Mouse (Mus musculus) liver, adult (tissue): ENCODE results near the gene Srsf3.

ENCODE experiments used
- GATA4 ChIP-seq: IDR thresholded peaks from 2 replicates; pipeline ENCODE4 v1.6.1; 2014; ENCODE audit warnings: mild to moderate bottlenecking, low read length; ENCODE audit not compliant: insufficient replicate concordance

The Srsf3 gene

GRCm38 (mm10) chr17:29071820-29072219 is 39.4 kb downstream of the Srsf3 start:
- TF ChIP-seq GATA4 = no peak

DNA sequence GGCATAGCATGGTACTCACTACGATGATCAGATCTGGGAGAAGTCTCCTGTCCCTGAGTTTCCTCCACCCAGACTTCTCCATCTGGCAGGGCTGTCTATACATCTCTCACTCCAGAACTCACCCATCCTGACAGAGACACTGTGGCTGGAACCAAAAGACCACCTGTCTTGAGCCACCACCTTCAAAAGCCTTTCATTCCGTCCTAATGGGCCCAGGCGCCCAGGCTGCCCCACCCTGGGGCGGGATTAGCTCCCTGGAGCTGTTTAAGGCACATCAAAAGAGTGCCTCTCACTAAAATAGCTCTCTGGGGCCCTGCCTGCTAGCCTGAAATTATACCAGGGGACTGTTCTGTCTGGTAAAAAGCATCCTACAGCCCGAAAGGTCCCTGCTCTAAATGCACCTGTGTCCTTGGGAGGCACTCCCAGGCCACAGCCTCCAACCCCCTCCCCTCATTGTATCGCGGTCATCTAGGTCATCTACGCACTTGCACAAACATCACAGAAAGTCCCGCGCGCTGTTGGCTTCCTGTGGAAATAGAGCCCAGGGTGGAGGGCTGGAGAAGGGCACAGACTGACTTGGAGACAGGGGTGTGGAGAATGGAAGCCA is 40.4 kb downstream of the Srsf3 start:
- TF ChIP-seq GATA4 = no peak

GRCm38 (mm10) chr17:29073313-29073712 is 40.9 kb downstream of the Srsf3 start:
- TF ChIP-seq GATA4 = no peak

DNA sequence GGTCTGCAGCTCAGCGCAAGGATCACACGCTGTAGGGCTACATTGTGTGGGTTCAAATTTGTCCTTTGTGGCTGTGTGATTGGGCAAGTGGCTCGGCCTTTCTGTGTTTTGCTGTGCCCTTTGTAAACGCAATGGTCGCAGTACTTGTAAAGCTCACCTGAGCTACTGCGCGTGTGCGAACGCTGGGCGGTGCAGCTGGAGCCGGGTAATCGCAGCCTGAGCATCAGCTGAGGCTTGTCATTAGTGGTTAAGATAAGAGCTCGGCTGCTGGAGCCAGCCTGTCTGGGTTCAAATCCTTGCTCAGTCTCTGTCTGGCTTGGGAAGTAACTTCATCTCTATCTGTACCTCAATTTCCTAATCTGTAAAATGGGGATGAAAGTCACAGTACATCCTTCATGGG is 41.7 kb downstream of the Srsf3 start:
- no peak for TF ChIP-seq GATA4

- TF ChIP-seq GATA4 = no peak
These were observed 43.8 kb downstream of the Srsf3 start for GRCm38 (mm10) chr17:29076235-29076634.

DNA sequence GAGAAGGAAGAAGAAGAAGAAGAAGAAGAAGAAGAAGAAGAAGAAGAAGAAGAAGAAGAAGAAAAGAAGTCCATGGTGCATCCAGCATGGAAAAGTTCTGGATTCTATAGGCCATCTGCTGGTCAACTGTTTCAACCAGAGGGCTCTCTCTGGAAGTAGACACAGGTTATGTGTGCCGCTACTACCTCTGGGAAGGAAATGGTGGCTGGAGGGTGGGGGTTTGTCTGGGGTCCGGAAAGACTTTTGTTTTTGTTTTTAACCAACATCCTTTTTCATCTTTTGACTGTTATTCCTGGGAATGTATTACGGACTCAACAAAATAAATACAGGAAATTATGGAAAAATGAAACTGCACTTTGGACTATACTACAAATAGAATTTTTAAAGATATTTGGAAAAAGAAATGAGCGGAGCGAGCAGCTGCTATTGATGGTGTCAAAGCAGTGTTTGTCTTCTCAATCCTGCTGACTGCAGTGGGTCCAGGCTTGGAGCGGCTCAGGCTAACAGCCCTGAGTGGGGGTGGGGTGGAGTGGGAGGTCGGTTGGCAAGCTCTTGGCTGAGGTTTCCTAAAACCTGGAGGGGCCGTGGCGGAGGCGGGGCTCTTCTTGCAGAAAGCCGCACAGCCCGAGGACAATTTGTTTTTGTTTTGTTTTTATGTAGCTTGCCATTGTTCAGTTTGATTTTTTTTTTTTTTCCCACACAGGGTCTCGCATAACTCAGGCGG is 45.5 kb downstream of the Srsf3 start:
- no peak for TF ChIP-seq GATA4

DNA sequence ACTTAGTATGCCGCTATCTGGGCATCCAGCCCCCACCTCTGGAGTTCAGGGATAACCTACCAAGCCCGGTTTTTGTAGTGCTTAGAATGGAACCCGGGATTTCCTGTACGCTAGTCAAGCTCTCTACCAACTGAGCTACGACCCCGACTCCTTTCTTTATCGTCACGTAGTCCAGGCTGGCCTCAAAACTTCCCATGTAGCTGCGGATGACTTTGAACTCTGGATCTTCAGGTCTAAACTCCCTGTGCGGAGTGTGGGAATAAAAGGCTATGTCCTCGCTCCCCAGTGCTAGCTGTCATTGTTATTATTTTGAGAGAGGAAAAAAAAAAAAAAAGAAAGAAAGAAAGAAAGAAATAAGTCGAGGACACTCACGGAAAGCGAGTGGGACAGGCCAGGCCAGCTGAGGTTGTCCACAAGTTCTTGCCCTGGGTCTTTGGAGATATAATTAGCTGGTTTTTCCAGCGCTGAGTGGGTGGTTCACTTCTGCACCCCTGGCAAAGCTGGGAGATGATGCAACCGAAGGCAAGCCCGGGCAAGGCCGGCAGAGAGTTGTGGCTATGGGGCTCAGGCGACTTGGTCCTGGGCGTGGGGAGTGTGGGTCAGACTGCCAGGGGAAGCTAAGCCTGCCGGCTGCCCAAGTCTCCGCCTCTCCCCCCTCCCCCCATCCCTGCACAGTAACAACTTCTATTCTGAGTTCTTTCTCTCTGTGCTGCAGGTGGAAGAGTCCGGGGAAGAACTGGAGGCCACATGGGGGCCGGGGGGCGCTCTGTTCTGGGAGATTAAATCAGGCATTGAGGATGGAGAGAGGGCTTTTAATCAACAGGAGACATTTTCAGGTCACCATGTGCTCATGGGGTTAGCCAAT is 46.3 kb downstream of the Srsf3 start:
- no peak for TF ChIP-seq GATA4

GRCm38 (mm10) chr17:29080758-29081617 is 48.6 kb downstream of the Srsf3 start:
- no peak for TF ChIP-seq GATA4

GRCm38 (mm10) chr17:29081618-29082381 is 49.4 kb downstream of the Srsf3 start:
- TF ChIP-seq GATA4 = no peak

DNA sequence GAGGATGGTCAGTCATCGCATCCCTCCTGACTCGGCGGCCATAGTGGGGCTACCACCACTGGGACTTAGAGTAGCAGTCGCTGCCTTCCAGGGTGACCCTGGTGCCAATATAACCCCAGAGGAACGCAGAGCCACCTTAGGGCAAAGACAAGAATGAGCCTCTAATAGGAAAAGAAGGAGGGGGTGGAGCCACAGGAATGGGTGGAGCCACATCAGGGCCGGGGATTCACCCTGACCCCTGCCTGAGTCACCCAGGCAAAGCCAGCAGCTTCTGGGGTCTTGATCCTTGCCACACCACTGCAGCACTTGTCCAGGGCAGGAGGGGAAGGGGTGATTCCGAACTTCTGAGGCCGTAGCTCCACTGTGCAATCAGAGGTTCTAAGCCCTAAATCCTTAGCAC is 51.2 kb downstream of the Srsf3 start:
- TF ChIP-seq GATA4 = no peak

- TF ChIP-seq GATA4 = no peak
These were observed 52.2 kb downstream of the Srsf3 start for GRCm38 (mm10) chr17:29084656-29085055.

GRCm38 (mm10) chr17:29085266-29085665 is 52.8 kb downstream of the Srsf3 start:
- TF ChIP-seq GATA4 = no peak

DNA sequence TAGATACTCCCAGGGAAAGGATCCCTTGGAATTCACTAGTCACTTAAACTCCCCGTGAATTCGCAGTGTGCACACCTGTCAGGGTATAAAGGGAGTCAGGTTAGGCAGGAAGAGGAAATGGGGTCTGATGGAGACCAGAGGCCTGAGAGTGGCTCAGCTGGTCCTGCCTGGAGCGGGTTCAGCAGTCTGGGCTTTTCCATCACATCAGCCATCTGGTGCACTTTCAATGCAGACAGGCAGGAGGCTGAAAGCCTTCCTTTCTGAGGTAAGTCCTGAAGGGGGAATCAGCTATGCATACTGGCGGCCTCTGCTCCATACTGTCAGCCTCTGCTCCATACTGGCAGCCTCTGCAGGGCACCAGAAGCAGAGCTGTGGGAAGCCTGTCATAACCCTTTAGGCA is 54.5 kb downstream of the Srsf3 start:
- no peak for TF ChIP-seq GATA4

DNA sequence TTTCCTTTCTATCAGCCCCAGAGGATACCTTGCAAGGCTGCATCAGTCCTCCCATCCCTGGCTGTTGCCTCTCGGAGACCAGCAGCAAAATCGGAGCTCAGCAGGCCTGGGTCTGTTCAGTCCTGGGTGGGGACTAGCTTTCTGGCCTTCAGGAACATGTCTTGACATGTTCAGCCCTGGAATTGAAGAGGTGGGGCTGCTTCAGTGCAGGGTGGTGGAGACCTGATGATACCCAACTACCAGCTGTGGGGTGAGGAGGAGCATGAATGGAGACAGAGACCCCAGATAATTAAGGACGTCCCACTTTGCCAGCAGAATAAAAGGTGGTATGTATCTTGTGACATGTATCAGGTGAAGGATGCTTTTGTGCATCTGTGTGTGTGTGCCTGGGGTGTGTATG is 58.3 kb downstream of the Srsf3 start, which contains the start of gene Cdkn1a:
Gene Cdkn1a (plus strand): TSS at position 201 of the 400 bp plus-strand sequence.
- TF ChIP-seq GATA4 = no peak
